Mouse (Mus musculus) liver, embryonic 11.5 days (tissue): Measurements from ENCODE around the gene Angptl4. TPM values are rescaled to one million over a fixed set of nuclear protein-coding genes. Genes with fewer than 3 reads are reported as not detected.

Source experiments
- ATAC-seq: fragments of 200-750 bp; cut with Nextera tagmentation; replicated peaks from 2 replicates; pipeline ENCODE4 v1.8.0; 2017; ENCODE audit warnings: moderate number of reproducible peaks, mild to moderate bottlenecking, moderate TSS enrichment, moderate library complexity; ENCODE audit not compliant: low FRiP score
- DNase-seq: peaks from one replicate; pipeline ENCODE4 v3.0.0-alpha.2; 2017; ENCODE audit warnings: low spot score
- H3K27ac ChIP-seq: fragments of 300-500 bp; sonication (generic); 2 replicates; pipeline ENCODE4 v1.5.1; 2014; ENCODE audit warnings: mild to moderate bottlenecking, low read depth, low read length, control low read depth
- H3K27me3 ChIP-seq: fragments of 300-500 bp; sonication (generic); replicated peaks from 2 replicates; pipeline ENCODE4 v1.6.1; 2014; ENCODE audit warnings: low read length, mixed read lengths; ENCODE audit not compliant: control insufficient read depth, insufficient read depth
- H3K36me3 ChIP-seq: fragments of 300-500 bp; sonication (generic); 2 replicates; pipeline ENCODE4 v1.6.1; 2014; ENCODE audit warnings: mild to moderate bottlenecking, low read length, moderate library complexity, mixed read lengths; ENCODE audit not compliant: control insufficient read depth, insufficient read depth
- H3K4me1 ChIP-seq: fragments of 300-500 bp; sonication (generic); replicated peaks from 2 replicates; pipeline ENCODE4 v1.6.1; 2014; ENCODE audit warnings: low read length, mixed read lengths; ENCODE audit not compliant: control insufficient read depth, insufficient read depth
- H3K4me2 ChIP-seq: fragments of 300-500 bp; sonication (generic); 2 replicates; pipeline ENCODE4 v1.6.1; 2014; ENCODE audit warnings: mild to moderate bottlenecking, control low read depth, moderate library complexity
- H3K4me3 ChIP-seq: fragments of 300-500 bp; sonication (generic); 2 replicates; pipeline ENCODE4 v1.5.1; 2014; ENCODE audit warnings: low read depth, low read length, control low read depth
- H3K9ac ChIP-seq: fragments of 300-500 bp; sonication (generic); 2 replicates; pipeline ENCODE4 v1.6.1; 2014; ENCODE audit warnings: low read depth, low read length, control low read depth
- H3K9me3 ChIP-seq: fragments of 300-500 bp; sonication (generic); 2 replicates; pipeline ENCODE4 v1.6.1; 2016; ENCODE audit warnings: low read length, inconsistent platforms, mixed read lengths; ENCODE audit not compliant: control insufficient read depth
- WGBS: fragments of 180-500 bp; shearing (Covaris S2); extraction: QIAGEN DNeasy Blood & Tissue Kit; methylation state at CpG from one replicate; pipeline ENCODE4 v1.1.7; 2014; 5-methylcytosine and 5-hydroxymethylcytosine counted together
- polyA plus RNA-seq: library from polyadenylated mRNA; unstranded; fragments of >200 nt; fragmentation: Nextera tagmentation; extraction: Ambion mirVana; gene quantifications from 2 replicates; pipeline ENCODE4 v1.2.1, GENCODE M21; 2014

Gene Angptl4
- polyA plus RNA-seq, 1 experiment from 2014 or later = 28.1 TPM

DNA sequence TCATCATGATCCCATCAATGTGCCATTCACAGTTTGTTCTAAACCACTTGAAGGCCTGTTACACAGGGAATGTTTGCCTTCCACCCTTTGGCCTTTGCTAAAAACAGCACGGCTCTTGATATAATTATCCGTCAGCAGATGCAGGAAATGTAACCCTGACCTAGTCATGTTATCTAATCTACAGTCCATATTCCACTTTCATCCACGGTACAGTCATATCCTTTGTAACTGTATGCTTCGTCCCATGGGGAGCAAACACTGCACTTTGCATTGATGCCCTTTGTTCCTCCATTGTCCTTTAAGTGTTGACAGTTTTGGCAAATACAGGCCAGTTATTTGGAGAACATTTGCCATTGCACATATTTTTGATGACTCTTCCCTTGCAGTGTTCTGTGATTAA, 7.1 kb upstream of the Angptl4 start:
- no peak overlapping the region for H3K4me2 ChIP-seq
- H3K36me3 ChIP-seq = no peaks in the 10 kb centered on the region
- WGBS = 50% methylated on average over 4 of the region's 4 CpGs
- ATAC-seq (no peak), DNase-seq (no peak)
- no peak overlapping the region for H3K27ac ChIP-seq
- H3K4me1 ChIP-seq = no peaks in the 10 kb centered on the region
- H3K4me3 ChIP-seq = no peak overlapping the region
- no peaks in the 10 kb centered on the region for H3K9me3 ChIP-seq
- H3K9ac ChIP-seq = no peak overlapping the region
- no peaks in the 10 kb centered on the region for H3K27me3 ChIP-seq

DNA sequence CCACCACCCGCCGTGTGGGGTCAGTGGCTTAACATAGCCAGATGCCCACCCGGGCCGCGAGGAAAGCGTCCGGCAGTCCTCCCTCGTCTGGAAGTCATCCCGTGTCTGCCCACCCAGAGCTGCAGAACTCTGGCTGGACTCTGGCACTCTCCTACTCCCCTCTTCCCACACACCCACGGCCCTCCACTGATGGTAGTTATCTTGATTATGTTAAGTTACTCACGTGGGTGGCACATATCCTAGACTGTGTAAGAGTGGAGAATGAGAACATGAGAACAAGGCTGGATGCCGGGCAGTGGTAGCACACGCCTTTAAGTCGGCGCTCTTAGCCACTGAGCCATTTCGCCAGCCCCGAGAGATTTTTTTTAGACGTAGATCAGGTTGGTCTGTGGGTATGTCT, 4.7 kb upstream of the Angptl4 start:
- Histone ChIP-seq H3K4me2 (no peak overlapping the region), H3K4me3 (no peak overlapping the region), H3K27me3 (no peaks in the 10 kb centered on the region), H3K9me3 (no peaks in the 10 kb centered on the region), H3K9ac (no peak overlapping the region), H3K4me1 (peaks cover 4% of the 10 kb centered on the region), H3K36me3 (no peaks in the 10 kb centered on the region), H3K27ac (no peak overlapping the region)
- no peak for DNase-seq
- 85% methylated on average over 18 of the region's 18 CpGs for WGBS
- ATAC-seq = no peak

DNA sequence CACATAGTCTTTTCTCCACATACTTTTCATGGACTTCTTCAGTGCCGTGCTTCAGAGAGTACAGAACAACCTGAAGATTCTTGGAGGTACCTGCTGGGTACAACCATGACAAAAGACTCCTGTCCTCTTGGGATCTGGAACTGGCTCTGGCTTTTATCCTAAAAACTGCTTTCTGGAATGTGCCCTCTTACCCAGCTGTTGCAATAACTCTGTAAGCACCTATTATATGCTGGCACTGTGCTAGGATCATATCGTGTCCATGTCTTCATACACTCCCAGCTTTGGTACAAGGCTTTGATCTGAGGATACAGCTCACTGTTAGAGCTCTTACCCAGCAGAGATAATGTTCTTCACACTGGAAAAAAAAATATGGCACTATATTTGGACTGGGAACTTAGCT, 3.3 kb upstream of the Angptl4 start:
- Histone ChIP-seq H3K4me3 (no peak overlapping the region), H3K4me2 (no peak overlapping the region), H3K4me1 (peaks cover 15% of the 10 kb centered on the region), H3K36me3 (no peaks in the 10 kb centered on the region), H3K27ac (no peak overlapping the region), H3K9me3 (no peaks in the 10 kb centered on the region), H3K9ac (no peak overlapping the region), H3K27me3 (no peaks in the 10 kb centered on the region)
- DNase-seq (no peak), ATAC-seq (no peak)
- WGBS = 78% methylated on average over 2 of the region's 2 CpGs

DNA sequence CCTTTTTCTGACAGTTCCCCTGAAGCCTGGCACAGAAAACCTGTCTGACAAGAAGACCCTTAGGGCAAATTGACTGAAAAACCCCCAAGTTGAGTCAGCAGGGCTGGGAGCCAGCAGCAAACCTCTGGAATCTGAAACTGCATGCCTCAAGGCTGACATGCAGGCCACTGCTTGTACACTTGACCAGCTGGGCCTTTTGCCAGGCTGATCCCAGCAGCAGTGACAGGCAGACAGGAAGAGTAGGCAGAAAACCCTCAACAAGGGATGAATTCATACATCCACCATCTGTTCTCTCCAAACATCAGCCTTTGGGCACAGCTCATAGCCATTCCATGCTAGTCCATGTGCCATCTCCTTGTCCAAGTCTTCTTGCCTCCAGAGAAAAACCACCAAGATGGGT, 1.8 kb upstream of the Angptl4 start:
- DNase-seq = no peak
- peaks cover 29% of the 10 kb centered on the region for H3K4me1 ChIP-seq

DNA sequence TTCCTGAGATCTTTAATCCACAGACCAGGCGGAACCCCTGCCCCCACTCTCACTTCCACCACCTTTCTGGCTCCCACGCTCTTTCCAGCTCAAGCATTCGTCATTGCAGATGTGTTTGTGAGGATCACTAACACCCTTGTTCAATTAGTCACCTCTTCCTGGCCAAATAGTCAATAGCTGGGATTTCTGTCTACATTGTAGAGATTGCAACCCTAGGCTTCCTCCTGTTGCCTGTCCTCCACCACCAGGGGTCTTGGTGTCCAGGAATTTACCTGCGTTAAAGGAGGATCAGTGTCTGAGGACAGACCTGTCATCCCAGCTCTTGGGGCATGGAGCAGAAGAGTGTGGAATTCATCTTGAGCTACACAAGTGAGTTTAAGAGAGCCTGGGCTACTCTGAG, 437 bp upstream of the Angptl4 start:
- peaks cover 30% of the 10 kb centered on the region for H3K4me1 ChIP-seq
- H3K36me3 ChIP-seq = peaks cover 7% of the 10 kb centered on the region; the same call in 1 of the 2 replicates
- peak overlapping the region; percentile 95 for H3K4me2 ChIP-seq
- 43% methylated on average over 4 of the region's 4 CpGs for WGBS
- peak overlapping the region; percentile 67 for H3K4me3 ChIP-seq
- no peak overlapping the region for H3K27ac ChIP-seq
- no peaks in the 10 kb centered on the region for H3K9me3 ChIP-seq
- no peaks in the 10 kb centered on the region for H3K27me3 ChIP-seq
- H3K9ac ChIP-seq = peak overlapping the region; percentile 83
- ATAC-seq (no peak), DNase-seq (no peak)

More for the DNA sequence above, 1.8 kb upstream of the Angptl4 start:
- Histone ChIP-seq H3K27me3 (no peaks in the 10 kb centered on the region), H3K27ac (no peak overlapping the region), H3K36me3 (no peaks in the 10 kb centered on the region), H3K4me2 (no peak overlapping the region), H3K9me3 (no peaks in the 10 kb centered on the region), H3K4me3 (no peak overlapping the region), H3K9ac (no peak overlapping the region)
- no peak for ATAC-seq

DNA sequence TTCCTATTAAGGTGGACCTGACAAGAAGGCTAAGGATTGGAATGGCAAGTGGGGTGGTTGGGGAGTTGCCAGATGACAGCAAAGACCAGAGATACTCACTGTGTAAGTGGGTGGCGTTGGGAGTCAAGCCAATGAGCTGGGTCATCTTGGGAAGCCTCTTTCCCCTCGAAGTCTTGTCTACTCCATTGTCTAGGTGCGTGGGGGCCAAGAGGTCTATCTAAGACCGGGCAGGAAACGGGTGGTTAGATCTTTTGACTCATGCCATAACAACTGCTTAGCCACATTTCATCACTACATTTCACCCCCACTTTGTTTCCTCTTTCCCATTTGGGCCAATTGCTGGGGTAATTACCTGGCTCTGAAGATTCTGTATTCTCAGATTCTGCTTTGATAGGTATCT, 1.2 kb downstream of the Angptl4 start:
- Histone ChIP-seq H3K4me2 (peak overlapping the region; percentile 95), H3K27me3 (no peaks in the 10 kb centered on the region), H3K4me1 (peaks cover 30% of the 10 kb centered on the region), H3K4me3 (peak overlapping the region; percentile 67), H3K9ac (peak overlapping the region; percentile 83), H3K36me3 (peaks cover 13% of the 10 kb centered on the region; the same call in 1 of the 2 replicates), H3K27ac (peak overlapping the region; percentile 78; the same call in 1 of the 2 replicates), H3K9me3 (no peaks in the 10 kb centered on the region)
- ATAC-seq (no peak), DNase-seq (no peak)
- 50% methylated on average over 5 of the region's 5 CpGs for WGBS

DNA sequence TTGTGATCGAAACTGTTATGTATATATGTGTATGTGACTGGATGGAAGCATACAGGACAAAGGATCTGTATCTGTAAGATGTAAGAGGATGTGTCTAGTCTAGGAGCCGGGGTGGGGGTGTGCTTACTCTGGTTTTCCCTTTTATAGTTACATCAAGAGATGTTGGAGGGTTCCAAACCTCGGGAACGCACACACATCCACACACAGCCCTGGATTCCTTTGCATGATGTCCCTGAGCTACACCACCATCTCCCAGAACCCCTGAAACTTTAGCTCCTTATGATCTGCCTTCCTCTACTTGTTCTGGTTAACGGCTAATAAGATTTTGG, 1.7 kb downstream of the Angptl4 start:
- Histone ChIP-seq H3K4me3 (peak overlapping the region; percentile 67), H3K27me3 (no peaks in the 10 kb centered on the region), H3K36me3 (peaks cover 14% of the 10 kb centered on the region; the same call in 1 of the 2 replicates), H3K9ac (peak overlapping the region; percentile 83), H3K4me1 (peaks cover 30% of the 10 kb centered on the region), H3K9me3 (no peaks in the 10 kb centered on the region), H3K4me2 (peak overlapping the region; percentile 95), H3K27ac (peak overlapping the region; percentile 60; the same call in 1 of the 2 replicates)
- no peak for ATAC-seq
- DNase-seq = no peak
- WGBS = 75% methylated on average over 5 of the region's 5 CpGs

DNA sequence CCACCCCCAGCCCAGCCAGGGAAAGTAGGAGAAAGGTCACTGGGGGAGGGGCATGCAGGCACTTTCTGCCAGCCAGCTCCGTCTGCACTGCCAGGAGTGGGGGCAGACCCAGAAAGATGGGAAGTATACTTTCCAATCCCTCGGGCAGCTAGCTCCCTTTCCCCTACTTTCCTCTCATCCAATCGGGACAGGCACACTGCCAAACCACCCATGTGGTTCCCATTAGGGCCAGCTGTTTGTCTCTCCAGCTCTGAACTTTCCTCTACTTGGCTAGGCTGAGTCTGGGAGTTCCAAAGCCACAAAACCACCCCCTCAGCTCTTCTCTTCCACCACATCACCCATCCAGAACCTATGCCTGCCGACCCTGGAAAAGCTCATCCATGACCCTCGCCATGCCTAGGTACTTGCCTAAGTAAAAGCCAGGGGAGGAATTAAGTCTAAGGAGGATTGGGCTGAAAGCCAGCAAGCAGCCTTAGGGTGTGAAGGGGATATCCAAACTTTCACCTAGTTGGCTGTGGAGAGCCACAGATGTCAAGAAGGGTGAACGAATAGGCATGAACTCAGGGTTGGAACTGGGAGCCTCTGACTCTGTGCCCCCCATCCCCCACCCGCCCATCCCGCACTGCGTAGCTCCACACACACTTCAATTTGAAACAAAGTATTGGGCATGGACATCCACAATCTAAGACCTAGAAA, 2.2 kb downstream of the Angptl4 start:
- peak; percentile 54 for DNase-seq
- ATAC-seq = no peak
- H3K4me3 ChIP-seq = peak overlapping the region; percentile 67; the same call in 1 of the 2 replicates

DNA sequence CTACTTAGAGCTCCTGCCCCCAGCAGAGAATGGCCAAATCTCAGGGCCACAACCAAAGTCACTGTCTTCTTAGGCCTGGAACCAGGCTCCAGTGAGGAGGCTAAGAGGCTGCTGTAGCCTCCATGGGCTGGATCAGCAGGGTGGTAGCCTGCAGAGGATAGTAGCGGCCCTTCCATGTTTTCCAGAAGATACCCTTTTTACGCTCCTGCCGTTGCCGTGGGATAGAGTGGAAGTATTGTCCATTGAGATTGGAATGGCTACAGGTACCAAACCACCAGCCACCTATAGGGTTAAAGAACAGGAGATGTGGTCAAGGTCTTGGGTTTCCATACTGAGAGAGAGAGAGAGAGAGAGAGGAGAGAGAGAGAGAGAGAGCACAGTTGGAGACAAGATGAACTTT, 6.3 kb downstream of the Angptl4 start:
- no peak overlapping the region for H3K4me2 ChIP-seq
- whole genome bisulfite sequencing = 96% methylated on average over 4 of the region's 4 CpGs

More for the DNA sequence above, 2.2 kb downstream of the Angptl4 start:
- no peaks in the 10 kb centered on the region for H3K27me3 ChIP-seq
- H3K4me2 ChIP-seq = peak overlapping the region; percentile 95
- H3K36me3 ChIP-seq = peaks cover 16% of the 10 kb centered on the region; the same call in 1 of the 2 replicates
- H3K9me3 ChIP-seq = no peaks in the 10 kb centered on the region
- H3K27ac ChIP-seq = peak overlapping the region; percentile 60
- 43% methylated on average over 9 of the region's 9 CpGs for WGBS
- H3K9ac ChIP-seq = peak overlapping the region; percentile 83
- peaks cover 30% of the 10 kb centered on the region for H3K4me1 ChIP-seq

More for the DNA sequence above, 6.3 kb downstream of the Angptl4 start:
- Histone ChIP-seq H3K9me3 (no peaks in the 10 kb centered on the region), H3K27ac (no peak overlapping the region), H3K9ac (no peak overlapping the region), H3K36me3 (peaks cover 16% of the 10 kb centered on the region; the same call in 1 of the 2 replicates), H3K4me1 (peaks cover 19% of the 10 kb centered on the region), H3K4me3 (no peak overlapping the region), H3K27me3 (no peaks in the 10 kb centered on the region)
- DNase-seq (no peak), ATAC-seq (no peak)
